Mouse (Mus musculus): Measurements from ENCODE around the gene Lrrc15. TPM values are rescaled to one million over a fixed set of nuclear protein-coding genes. Genes with fewer than 3 reads are reported as not detected.
A peak's percentile ranks its signal among the peaks of the same experiment; 100 is the strongest.

Lrrc15 gene
- under 1 TPM; 0.07 to 0.08 TPM for total RNA-seq (2021)
- polyA plus RNA-seq (2012; rRNA removed), result 0.06 and 0.09 TPM in 2 replicates
- long read RNA-seq, result 0 reads

DNA sequence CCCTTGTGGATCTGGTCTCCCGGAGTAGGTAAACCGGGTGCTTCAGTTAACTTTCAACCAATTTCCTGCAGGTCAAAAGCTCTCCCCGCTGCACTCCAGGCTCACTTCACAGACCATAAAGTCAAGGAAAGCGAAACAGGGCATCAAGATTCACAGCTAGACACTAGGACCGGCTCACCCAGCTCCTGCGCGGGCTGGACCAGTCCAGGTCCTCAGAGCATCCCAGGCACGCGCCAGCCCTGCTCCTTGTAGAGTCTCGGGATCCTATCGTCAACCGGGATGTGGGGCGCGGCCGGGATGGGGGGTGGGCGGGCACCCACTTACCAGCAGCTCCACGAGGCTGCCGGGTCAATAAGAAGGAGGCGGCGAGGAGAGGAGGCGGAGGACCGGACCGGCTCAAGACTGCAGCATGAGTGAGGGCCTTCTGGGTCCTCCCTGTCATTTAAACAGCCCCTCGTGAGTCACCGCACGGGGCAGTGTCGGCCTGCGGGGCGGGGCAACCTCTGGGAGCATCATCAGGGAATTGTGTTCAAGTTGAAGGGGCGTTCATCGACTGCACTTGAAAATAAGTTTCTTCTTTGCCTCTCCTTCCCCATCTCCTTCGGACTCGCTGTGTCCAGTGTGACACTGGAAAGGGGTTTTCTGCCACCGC is at the start of gene Lrrc15:
TSS of gene Lrrc15 (minus strand) at position 413 of the 652 bp plus-strand sequence.
- H3K4me3 ChIP-seq, result peak within 1 kb of the TSS; percentile 16; the same call in 1 of the 2 replicates
- no peak within 1 kb of the TSS for H3K27ac ChIP-seq
- 9% methylated on average over 34 of the region's 34 CpGs for WGBS
- peaks cover 4% of the 10 kb centered on the region for H3K4me1 ChIP-seq (ENCODE audit: control insufficient read depth, insufficient read depth, low read length)
- TF ChIP-seq POLR2A (IDR thresholded peaks at IDR 0.05; ENCODE audit: insufficient read depth, low read depth, low read length), result no peak
- no peak for TF ChIP-seq EP300 (IDR thresholded peaks at IDR 0.05; ENCODE audit: insufficient read depth, low read depth, low read length)
- peak; percentile 42 for TF ChIP-seq CTCF (IDR thresholded peaks at IDR 0.05)
- H3K79me2 ChIP-seq (replicated peaks; ENCODE audit: control insufficient read depth, insufficient read depth, low read length), result no peaks in the 10 kb centered on the region
- peaks cover 4% of the 10 kb centered on the region; the same call in 1 of the 2 replicates for H3K27me3 ChIP-seq (ENCODE audit: control insufficient read depth, insufficient read depth, low read length)
- no peak for DNase-seq
- no peaks in the 10 kb centered on the region for H3K36me3 ChIP-seq (ENCODE audit: control insufficient read depth, insufficient read depth, low read length)
- intact Hi-C loops (cut with DNase I), result no loop called here
- no peak within 1 kb of the TSS for H3K9ac ChIP-seq (ENCODE audit: low read depth, low read length)

DNA sequence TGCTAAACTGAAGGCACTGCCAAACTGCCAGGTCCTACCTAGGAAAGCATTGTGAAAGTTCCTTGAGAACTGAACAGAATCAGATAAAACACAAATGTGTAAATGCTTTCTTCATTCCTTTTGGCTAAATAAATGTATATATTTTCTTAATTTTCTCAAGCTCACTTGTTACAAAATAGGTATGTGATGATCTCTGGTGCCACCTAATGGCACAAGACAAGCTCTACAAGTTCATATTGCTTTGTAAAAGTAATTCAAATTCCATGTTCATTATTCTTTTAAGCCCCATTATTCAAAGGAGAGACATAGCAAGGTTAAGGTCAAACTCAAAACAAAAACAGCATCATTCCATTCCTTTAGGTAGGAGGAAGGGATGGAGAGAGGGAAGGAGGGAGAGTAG is 31.2 kb upstream of the Lrrc15 start:
- H3K27ac ChIP-seq, result no peak overlapping the region
- no peaks in the 10 kb centered on the region for H3K36me3 ChIP-seq (ENCODE audit: control insufficient read depth, insufficient read depth, low read length)
- no peak overlapping the region for H3K9ac ChIP-seq (ENCODE audit: low read depth, low read length)
- no peak overlapping the region for H3K4me3 ChIP-seq
- TF ChIP-seq POLR2A (IDR thresholded peaks at IDR 0.05; ENCODE audit: insufficient read depth, low read depth, low read length) (no peak), EP300 (IDR thresholded peaks at IDR 0.05; ENCODE audit: insufficient read depth, low read depth, low read length) (no peak), CTCF (IDR thresholded peaks at IDR 0.05) (peak; percentile 84)
- H3K79me2 ChIP-seq (replicated peaks; ENCODE audit: control insufficient read depth, insufficient read depth, low read length), result no peaks in the 10 kb centered on the region
- H3K27me3 ChIP-seq (ENCODE audit: control insufficient read depth, insufficient read depth, low read length), result peaks cover 2% of the 10 kb centered on the region; the same call in 1 of the 2 replicates
- peaks cover 6% of the 10 kb centered on the region for H3K4me1 ChIP-seq (ENCODE audit: control insufficient read depth, insufficient read depth, low read length)
- intact Hi-C loops (cut with DNase I), result loop anchor here (1.0 kb wide), 1 partner anchor 62 kb away; no protein-coding TSS in a partner anchor
- DNase-seq, result no peak

DNA sequence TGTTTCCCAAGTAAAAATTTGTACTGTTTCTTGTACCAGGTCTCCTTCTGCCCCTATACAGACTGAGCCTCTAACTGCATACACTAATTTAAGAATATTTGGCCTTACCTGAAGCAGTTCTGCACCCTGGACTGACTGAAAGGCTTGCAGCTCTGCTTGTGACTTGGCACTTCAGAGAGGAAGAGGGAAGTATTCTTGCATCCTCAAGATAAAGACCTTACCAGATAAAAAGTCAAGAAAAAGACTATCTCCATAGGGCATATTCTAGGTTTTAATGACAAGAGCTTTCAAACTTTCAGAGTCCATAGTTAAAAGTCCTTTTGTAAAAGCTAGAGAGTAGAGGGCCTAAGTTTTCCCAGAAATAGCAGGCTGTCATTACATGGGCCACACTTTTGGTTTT is 27.6 kb upstream of the Lrrc15 start, which contains the start of gene Gp5:
TSS of gene Gp5 (minus strand) at position 133 of the 400 bp plus-strand sequence.
- peak within 1 kb of the TSS; percentile 63; the same call in 1 of the 2 replicates for H3K4me3 ChIP-seq
- TF ChIP-seq CTCF (IDR thresholded peaks at IDR 0.05) (no peak), POLR2A (IDR thresholded peaks at IDR 0.05; ENCODE audit: insufficient read depth, low read depth, low read length) (no peak), EP300 (IDR thresholded peaks at IDR 0.05; ENCODE audit: insufficient read depth, low read depth, low read length) (no peak)
- intact Hi-C loops (cut with DNase I), result no loop called here
- H3K79me2 ChIP-seq (replicated peaks; ENCODE audit: control insufficient read depth, insufficient read depth, low read length), result no peaks in the 10 kb centered on the region
- no peak within 1 kb of the TSS for H3K27ac ChIP-seq
- DNase-seq, result no peak
- no peak within 1 kb of the TSS for H3K9ac ChIP-seq (ENCODE audit: low read depth, low read length)
- H3K27me3 ChIP-seq (ENCODE audit: control insufficient read depth, insufficient read depth, low read length), result peaks cover 7% of the 10 kb centered on the region; the same call in 1 of the 2 replicates
- no peaks in the 10 kb centered on the region for H3K36me3 ChIP-seq (ENCODE audit: control insufficient read depth, insufficient read depth, low read length)
- H3K4me1 ChIP-seq (ENCODE audit: control insufficient read depth, insufficient read depth, low read length), result peaks cover 2% of the 10 kb centered on the region; the same call in 1 of the 2 replicates

DNA sequence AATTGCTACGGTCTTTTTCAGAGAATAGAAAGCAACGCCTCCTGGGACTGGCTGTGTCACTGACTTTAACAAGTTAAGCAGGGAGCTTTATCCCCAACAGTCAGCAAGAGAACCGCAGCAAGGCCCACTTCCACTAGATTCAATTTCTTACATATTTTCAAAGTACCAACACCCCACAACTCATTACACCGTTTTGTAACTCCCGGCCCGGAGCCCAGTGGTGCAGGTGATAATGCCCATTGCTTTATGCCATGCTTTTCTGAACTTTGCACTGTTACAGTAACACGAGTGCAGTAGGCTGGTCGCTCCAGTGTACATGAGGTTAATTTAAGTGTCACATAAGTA is 27.1 kb upstream of the Lrrc15 start:
- intact Hi-C loops (cut with DNase I), result no loop called here
- TF ChIP-seq POLR2A (IDR thresholded peaks at IDR 0.05; ENCODE audit: insufficient read depth, low read depth, low read length) (no peak), CTCF (IDR thresholded peaks at IDR 0.05) (no peak), EP300 (IDR thresholded peaks at IDR 0.05; ENCODE audit: insufficient read depth, low read depth, low read length) (no peak)
- no peak for DNase-seq
- Histone ChIP-seq H3K27me3 (ENCODE audit: control insufficient read depth, insufficient read depth, low read length) (peaks cover 7% of the 10 kb centered on the region; the same call in 1 of the 2 replicates), H3K36me3 (ENCODE audit: control insufficient read depth, insufficient read depth, low read length) (no peaks in the 10 kb centered on the region), H3K9ac (ENCODE audit: low read depth, low read length) (no peak overlapping the region), H3K79me2 (replicated peaks; ENCODE audit: control insufficient read depth, insufficient read depth, low read length) (no peaks in the 10 kb centered on the region), H3K4me3 (no peak overlapping the region), H3K4me1 (ENCODE audit: control insufficient read depth, insufficient read depth, low read length) (peaks cover 2% of the 10 kb centered on the region; the same call in 1 of the 2 replicates), H3K27ac (no peak overlapping the region)
- WGBS, result 90% methylated on average over 8 of the region's 8 CpGs

DNA sequence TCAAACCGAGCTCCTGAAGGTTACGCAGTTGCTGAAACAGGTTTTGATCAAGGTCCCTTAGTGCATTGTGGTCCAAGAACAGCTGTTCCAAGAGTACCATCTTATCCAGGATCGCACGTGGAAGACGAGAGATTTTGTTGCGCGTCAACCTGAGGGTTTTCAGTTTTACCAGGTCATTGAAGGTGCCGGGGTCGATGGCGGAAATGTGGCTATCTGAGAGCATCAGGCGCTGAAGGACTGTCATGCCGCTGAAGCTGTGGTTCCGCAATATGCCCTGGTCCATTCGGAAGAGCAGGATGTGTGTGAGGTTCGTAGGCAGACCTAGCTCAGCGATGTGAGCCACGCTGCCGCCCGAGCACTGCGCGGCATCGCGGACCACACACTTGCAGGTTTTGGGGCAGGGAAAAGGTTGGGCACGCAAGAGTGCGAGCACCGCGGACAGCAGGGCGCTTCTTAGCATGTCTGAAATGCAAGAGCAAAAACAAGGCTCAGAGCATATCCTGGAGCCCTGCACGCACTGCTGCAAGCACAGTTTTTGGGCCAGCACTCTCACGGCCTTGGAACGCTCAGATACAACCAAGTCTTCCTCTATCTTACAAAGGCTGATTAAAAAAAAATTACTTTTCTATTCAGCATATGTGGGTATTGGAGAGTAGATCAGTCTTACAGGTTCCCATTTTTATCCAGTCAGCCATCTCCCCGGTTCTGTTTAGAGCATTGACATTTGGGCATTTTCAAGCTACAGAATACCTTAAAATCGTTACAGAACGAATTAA is 26.5 kb upstream of the Lrrc15 start:
- DNase-seq, result peak in 1 of 2 experiments; percentile 5
- Histone ChIP-seq H3K4me1 (ENCODE audit: control insufficient read depth, insufficient read depth, low read length) (peaks cover 2% of the 10 kb centered on the region; the same call in 1 of the 2 replicates), H3K27ac (no peak overlapping the region), H3K27me3 (ENCODE audit: control insufficient read depth, insufficient read depth, low read length) (peaks cover 7% of the 10 kb centered on the region; the same call in 1 of the 2 replicates), H3K79me2 (replicated peaks; ENCODE audit: control insufficient read depth, insufficient read depth, low read length) (no peaks in the 10 kb centered on the region), H3K36me3 (ENCODE audit: control insufficient read depth, insufficient read depth, low read length) (no peaks in the 10 kb centered on the region), H3K9ac (ENCODE audit: low read depth, low read length) (no peak overlapping the region), H3K4me3 (peak overlapping the region; percentile 63)
- no peak for TF ChIP-seq POLR2A (IDR thresholded peaks at IDR 0.05; ENCODE audit: insufficient read depth, low read depth, low read length)
- no peak for TF ChIP-seq EP300 (IDR thresholded peaks at IDR 0.05; ENCODE audit: insufficient read depth, low read depth, low read length)
- no peak for TF ChIP-seq CTCF (IDR thresholded peaks at IDR 0.05)
- intact Hi-C loops (cut with DNase I), result no loop called here
- WGBS, result 17% methylated on average over 34 of the region's 34 CpGs
